Mouse (Mus musculus): ENCODE data around the gene Tbata. TPM values are rescaled to one million over a fixed set of nuclear protein-coding genes. Genes with fewer than 3 reads are reported as not detected.

Tbata gene
- polyA plus RNA-seq, 1 experiment from 2014 or later, result not detected

DNA sequence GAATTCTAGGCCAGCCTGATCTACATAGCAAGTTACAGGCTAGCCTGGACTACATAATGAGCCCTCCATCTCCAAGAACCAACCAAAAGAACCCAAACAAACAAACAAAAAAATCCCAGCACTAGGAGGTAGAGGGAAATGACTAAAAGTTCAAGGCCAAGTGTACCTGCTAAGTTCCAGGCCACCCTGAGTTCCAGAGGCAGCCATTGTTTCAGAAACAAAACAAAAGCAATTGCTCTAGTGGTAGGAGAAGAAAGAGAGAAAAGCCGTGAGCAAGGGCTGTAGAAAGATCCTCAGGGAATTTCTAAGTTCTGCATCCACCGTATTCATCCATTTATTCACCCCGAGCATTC, 26.0 kb upstream of the Tbata start:
- Histone ChIP-seq H3K4me2 (ENCODE audit: low read depth, low read length) (peak overlapping the region; percentile 89), H3K4me3 (ENCODE audit: low read length) (peak overlapping the region; percentile 66), H3K27me3 (replicated peaks; ENCODE audit: control insufficient read depth, insufficient read depth, low read length) (no peaks in the 10 kb centered on the region), H3K9ac (ENCODE audit: low read depth, low read length) (peak overlapping the region; percentile 91), H3K4me1 (ENCODE audit: control insufficient read depth, insufficient read depth, low read length) (peaks cover 6% of the 10 kb centered on the region), H3K9me3 (ENCODE audit: control insufficient read depth, low read length) (no peaks in the 10 kb centered on the region), H3K36me3 (ENCODE audit: control insufficient read depth, insufficient read depth, low read length) (no peaks in the 10 kb centered on the region), H3K27ac (ENCODE audit: low read length) (peak overlapping the region; percentile 84)
- WGBS, result 3% methylated on average over 3 of the region's 3 CpGs
- ATAC-seq, result no peak

DNA sequence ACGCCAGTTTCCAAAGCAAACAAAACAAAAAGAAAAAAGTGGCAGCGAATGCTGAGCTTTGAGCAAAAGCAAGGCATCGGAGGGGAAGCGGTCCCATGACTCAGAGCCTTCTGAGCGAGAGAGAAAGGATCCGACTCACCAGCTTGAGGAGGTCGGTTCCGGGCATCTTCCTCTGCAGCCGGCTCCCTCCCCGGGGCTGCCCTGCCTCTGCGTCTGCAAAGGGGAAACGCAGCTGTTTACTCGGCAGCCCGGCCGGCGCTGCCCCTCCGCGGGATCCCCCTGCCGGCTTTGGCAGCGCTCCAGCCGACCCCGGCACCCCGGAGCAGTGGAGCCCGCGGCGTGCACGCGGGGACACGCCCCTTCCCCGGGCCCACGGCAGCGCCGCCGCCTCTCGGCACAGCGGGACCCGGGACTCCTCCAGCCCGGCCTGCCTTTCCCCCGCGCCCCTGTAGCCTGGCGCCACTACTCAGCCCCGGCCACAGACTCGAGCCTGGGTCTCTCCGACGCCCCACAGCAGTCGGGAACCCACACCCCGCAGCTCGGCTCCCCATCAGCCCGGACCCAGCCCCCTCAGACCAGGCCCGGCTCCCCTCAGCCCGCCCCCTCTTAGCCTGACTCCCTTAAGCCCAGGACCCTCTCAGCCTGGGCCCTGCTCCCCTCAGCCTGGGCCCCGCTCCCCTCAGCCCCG, 25.5 kb upstream of the Tbata start:
- Histone ChIP-seq H3K36me3 (ENCODE audit: control insufficient read depth, insufficient read depth, low read length) (no peaks in the 10 kb centered on the region), H3K4me1 (ENCODE audit: control insufficient read depth, insufficient read depth, low read length) (peaks cover 6% of the 10 kb centered on the region), H3K4me3 (ENCODE audit: low read length) (peak overlapping the region; percentile 66), H3K4me2 (ENCODE audit: low read depth, low read length) (peak overlapping the region; percentile 89), H3K9me3 (ENCODE audit: control insufficient read depth, low read length) (no peaks in the 10 kb centered on the region), H3K27ac (ENCODE audit: low read length) (peak overlapping the region; percentile 84), H3K27me3 (replicated peaks; ENCODE audit: control insufficient read depth, insufficient read depth, low read length) (no peaks in the 10 kb centered on the region), H3K9ac (ENCODE audit: low read depth, low read length) (peak overlapping the region; percentile 91)
- peak; percentile 29 for ATAC-seq
- under 1% methylated on average over 53 of the region's 53 CpGs for WGBS

DNA sequence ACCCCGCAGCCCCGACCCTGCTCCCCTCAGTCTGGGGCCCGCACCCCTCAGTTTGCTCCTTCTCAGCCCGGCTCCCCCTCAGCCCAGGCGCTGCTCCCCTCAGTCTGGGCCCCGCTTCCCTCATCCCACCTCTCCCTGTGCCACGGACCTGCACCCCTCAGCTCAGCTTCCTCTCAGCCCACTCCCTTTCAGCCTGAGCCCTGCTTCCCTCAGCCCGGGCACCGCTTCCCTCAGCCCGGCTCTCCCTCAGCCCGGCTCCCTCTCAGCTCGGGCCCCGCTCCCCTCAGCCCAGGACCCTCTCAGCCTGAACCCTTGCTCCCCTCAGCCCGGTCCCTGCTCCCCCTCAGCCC, 25.0 kb upstream of the Tbata start:
- Histone ChIP-seq H3K4me2 (ENCODE audit: low read depth, low read length) (peak overlapping the region; percentile 89), H3K36me3 (ENCODE audit: control insufficient read depth, insufficient read depth, low read length) (no peaks in the 10 kb centered on the region), H3K27me3 (replicated peaks; ENCODE audit: control insufficient read depth, insufficient read depth, low read length) (no peaks in the 10 kb centered on the region), H3K4me3 (ENCODE audit: low read length) (peak overlapping the region; percentile 66), H3K27ac (ENCODE audit: low read length) (peak overlapping the region; percentile 84), H3K9me3 (ENCODE audit: control insufficient read depth, low read length) (no peaks in the 10 kb centered on the region), H3K4me1 (ENCODE audit: control insufficient read depth, insufficient read depth, low read length) (peaks cover 6% of the 10 kb centered on the region), H3K9ac (ENCODE audit: low read depth, low read length) (peak overlapping the region; percentile 91)
- ATAC-seq, result no peak; the same call in 1 of the 2 replicates
- under 1% methylated on average over 14 of the region's 14 CpGs for WGBS

DNA sequence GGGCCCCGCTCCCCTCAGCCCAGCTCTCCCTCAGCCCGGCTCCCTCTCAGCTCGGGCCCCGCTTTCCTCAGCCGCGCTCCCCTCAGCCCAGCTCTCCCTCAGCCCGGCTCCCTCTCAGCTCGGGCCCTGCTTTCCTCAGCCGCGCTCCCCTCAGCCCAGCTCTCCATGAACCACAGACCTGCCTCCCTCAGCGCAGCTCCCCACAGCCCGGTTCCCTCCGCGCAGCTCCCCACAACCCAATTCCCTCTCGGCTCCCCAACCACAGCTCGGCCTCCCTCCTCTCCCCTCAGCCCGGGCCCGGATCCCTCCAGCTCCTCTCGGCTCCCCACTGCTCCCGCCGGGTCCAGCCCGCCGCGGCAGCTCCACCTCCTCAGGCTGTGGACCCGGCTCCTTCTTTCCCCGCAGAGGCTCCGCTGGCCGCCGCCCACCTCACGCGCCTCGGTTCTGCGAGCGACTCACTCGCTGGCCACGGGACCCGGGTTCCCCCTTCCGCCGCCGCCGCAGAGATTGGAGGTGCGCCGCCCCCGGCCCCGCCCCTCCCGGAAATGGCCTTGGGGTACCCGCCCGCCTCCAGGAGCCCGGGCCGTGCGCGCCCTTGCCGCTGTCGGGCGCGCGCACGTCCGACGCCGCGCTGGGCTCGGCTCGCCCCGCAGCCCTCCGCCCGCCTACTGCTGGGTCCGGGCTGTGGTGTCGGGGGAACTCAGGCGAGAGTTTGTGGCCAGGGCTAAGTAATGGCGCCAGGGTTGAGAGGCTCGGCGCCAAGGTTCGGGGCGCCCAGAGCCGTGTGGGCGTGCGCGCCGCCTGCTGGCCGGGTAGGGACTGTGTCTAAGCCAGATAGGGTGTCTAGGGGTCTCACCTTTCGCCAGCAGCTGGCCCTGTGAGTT, 24.4 kb upstream of the Tbata start, which contains the start of gene Sgpl1:
Gene Sgpl1, minus strand, starts transcription at position 547 of the 884 bp plus-strand sequence.
- H3K27me3 ChIP-seq (replicated peaks; ENCODE audit: control insufficient read depth, insufficient read depth, low read length), result no peaks in the 10 kb centered on the region
- no peaks in the 10 kb centered on the region for H3K36me3 ChIP-seq (ENCODE audit: control insufficient read depth, insufficient read depth, low read length)
- peak within 1 kb of the TSS; percentile 66 for H3K4me3 ChIP-seq (ENCODE audit: low read length)
- no peaks in the 10 kb centered on the region for H3K9me3 ChIP-seq (ENCODE audit: control insufficient read depth, low read length)
- peak within 1 kb of the TSS; percentile 91 for H3K9ac ChIP-seq (ENCODE audit: low read depth, low read length)
- H3K27ac ChIP-seq (ENCODE audit: low read length), result peak within 1 kb of the TSS; percentile 84
- WGBS, result under 1% methylated on average over 81 of the region's 82 CpGs
- H3K4me2 ChIP-seq (ENCODE audit: low read depth, low read length), result peak within 1 kb of the TSS; percentile 89
- peak; percentile 91 for ATAC-seq
- peaks cover 6% of the 10 kb centered on the region for H3K4me1 ChIP-seq (ENCODE audit: control insufficient read depth, insufficient read depth, low read length)

DNA sequence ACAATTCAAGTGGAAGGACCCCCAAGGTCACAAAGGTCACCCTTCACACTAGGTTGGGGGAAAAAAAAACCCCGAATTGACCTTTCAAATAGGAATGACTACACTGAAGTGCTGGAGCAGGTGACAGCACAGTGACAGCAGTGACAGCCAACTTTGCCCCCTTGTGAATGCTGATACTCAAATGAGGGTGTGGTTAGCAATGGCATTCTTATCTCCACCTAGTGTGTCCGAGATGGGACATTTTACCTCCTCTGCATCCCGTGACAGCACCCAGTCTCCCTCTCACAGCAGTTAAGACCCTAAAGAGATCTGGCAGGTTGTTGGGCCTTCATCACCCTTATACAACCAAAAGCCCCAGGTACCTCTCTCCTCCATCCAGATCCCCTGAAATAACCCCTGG, 22.3 kb upstream of the Tbata start:
- H3K36me3 ChIP-seq (ENCODE audit: control insufficient read depth, insufficient read depth, low read length), result no peaks in the 10 kb centered on the region
- 70% methylated on average over 3 of the region's 3 CpGs for WGBS
- H3K27ac ChIP-seq (ENCODE audit: low read length), result no peak overlapping the region
- peaks cover 4% of the 10 kb centered on the region for H3K4me1 ChIP-seq (ENCODE audit: control insufficient read depth, insufficient read depth, low read length)
- no peak overlapping the region for H3K4me2 ChIP-seq (ENCODE audit: low read depth, low read length)
- H3K27me3 ChIP-seq (replicated peaks; ENCODE audit: control insufficient read depth, insufficient read depth, low read length), result no peaks in the 10 kb centered on the region
- ATAC-seq, result no peak
- no peak overlapping the region for H3K9ac ChIP-seq (ENCODE audit: low read depth, low read length)
- H3K9me3 ChIP-seq (ENCODE audit: control insufficient read depth, low read length), result no peaks in the 10 kb centered on the region
- no peak overlapping the region for H3K4me3 ChIP-seq (ENCODE audit: low read length)

DNA sequence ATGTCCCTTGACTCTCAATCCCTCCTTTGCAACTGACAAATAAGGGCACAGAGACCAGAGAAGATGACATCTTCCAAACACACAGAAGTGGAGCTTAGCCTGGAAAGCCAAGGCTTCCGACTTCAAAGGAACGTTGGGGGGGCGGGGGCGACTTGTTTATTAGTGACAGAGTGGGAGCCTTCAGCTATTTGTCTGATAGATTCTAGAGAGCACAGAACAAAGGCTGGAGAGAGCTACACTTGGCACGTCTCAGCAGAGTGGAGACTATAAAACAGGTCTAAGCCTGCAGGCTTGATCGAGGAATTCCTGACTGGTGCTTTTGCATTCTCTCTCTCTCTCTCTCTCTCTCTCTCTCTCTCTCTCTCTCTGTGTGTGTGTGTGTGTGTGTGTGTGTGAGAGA, 21.1 kb upstream of the Tbata start:
- WGBS, result 17% methylated on average over 6 of the region's 6 CpGs
- Histone ChIP-seq H3K9me3 (ENCODE audit: control insufficient read depth, low read length) (no peaks in the 10 kb centered on the region), H3K36me3 (ENCODE audit: control insufficient read depth, insufficient read depth, low read length) (no peaks in the 10 kb centered on the region), H3K27ac (ENCODE audit: low read length) (no peak overlapping the region), H3K27me3 (replicated peaks; ENCODE audit: control insufficient read depth, insufficient read depth, low read length) (no peaks in the 10 kb centered on the region), H3K9ac (ENCODE audit: low read depth, low read length) (no peak overlapping the region), H3K4me3 (ENCODE audit: low read length) (no peak overlapping the region), H3K4me1 (ENCODE audit: control insufficient read depth, insufficient read depth, low read length) (peaks cover under 1% of the 10 kb centered on the region), H3K4me2 (ENCODE audit: low read depth, low read length) (no peak overlapping the region)
- ATAC-seq, result no peak

DNA sequence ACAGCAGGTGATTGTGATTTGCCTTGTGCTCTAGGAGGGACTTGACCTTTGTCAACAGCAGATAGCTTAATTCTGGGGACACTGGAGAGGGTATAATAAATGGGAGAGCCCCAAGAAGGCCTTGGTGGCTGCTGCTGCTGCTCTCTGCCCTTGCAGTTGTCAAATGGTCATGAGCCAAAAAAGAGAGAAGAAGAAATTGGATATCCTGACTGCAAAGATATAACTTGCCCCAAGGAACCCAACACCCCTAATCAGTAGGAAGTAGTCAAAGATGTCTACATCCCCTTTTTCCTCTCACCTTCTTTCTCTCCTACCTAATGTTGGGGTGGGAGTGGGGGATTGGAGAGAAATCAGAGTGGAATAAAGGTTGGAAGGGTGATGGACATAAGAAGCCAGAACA, 19.6 kb upstream of the Tbata start:
- Histone ChIP-seq H3K9me3 (ENCODE audit: control insufficient read depth, low read length) (no peaks in the 10 kb centered on the region), H3K36me3 (ENCODE audit: control insufficient read depth, insufficient read depth, low read length) (no peaks in the 10 kb centered on the region), H3K27ac (ENCODE audit: low read length) (no peak overlapping the region), H3K4me1 (ENCODE audit: control insufficient read depth, insufficient read depth, low read length) (no peaks in the 10 kb centered on the region; the same call in 1 of the 2 replicates), H3K4me2 (ENCODE audit: low read depth, low read length) (no peak overlapping the region), H3K27me3 (replicated peaks; ENCODE audit: control insufficient read depth, insufficient read depth, low read length) (no peaks in the 10 kb centered on the region), H3K4me3 (ENCODE audit: low read length) (no peak overlapping the region), H3K9ac (ENCODE audit: low read depth, low read length) (no peak overlapping the region)
- ATAC-seq, result no peak

DNA sequence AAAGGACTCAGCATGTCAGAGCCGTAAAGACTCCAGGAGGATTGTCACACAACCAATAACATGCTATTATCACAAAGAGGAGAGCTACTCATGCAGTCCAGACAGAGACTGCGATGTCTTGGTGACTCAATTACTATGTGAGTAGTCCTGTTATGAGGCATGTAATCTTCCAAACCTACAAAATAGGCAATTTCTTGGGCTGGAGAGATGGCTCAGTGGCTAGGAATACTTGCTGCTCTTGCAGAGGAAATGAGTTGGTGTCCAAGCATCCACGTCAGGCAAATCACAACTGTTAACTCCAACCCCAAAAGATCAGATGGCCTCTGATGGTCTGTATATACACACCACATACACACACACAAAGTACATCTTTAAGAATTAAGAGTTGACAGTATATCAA, 16.1 kb upstream of the Tbata start:
- 73% methylated on average over 3 of the region's 3 CpGs for WGBS
- H3K27ac ChIP-seq (ENCODE audit: low read length), result no peak overlapping the region
- no peak overlapping the region for H3K9ac ChIP-seq (ENCODE audit: low read depth, low read length)
- no peak overlapping the region for H3K4me3 ChIP-seq (ENCODE audit: low read length)
- H3K4me1 ChIP-seq (ENCODE audit: control insufficient read depth, insufficient read depth, low read length), result no peaks in the 10 kb centered on the region
- H3K4me2 ChIP-seq (ENCODE audit: low read depth, low read length), result no peak overlapping the region
- ATAC-seq, result no peak
- no peaks in the 10 kb centered on the region for H3K36me3 ChIP-seq (ENCODE audit: control insufficient read depth, insufficient read depth, low read length)
- no peaks in the 10 kb centered on the region for H3K27me3 ChIP-seq (replicated peaks; ENCODE audit: control insufficient read depth, insufficient read depth, low read length)
- no peaks in the 10 kb centered on the region for H3K9me3 ChIP-seq (ENCODE audit: control insufficient read depth, low read length)

DNA sequence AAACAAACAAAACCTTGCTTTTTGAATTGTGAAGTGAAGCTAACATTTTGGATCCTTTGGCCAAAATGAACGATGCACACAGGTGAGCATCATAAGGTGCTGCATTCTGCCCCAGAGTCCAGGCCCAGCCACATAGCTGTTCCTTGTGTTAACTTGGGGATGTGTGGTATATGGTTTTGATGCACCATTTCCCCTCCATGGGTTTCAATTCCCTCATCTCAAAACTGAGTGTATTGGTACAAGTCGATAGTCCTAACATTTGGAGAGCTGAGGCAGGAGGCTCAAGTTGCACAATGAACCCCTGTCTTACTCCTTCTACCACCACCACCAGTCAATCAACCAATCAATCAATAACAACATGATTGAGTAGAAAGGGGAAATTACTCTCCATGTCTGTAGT, 15.3 kb upstream of the Tbata start:
- H3K36me3 ChIP-seq (ENCODE audit: control insufficient read depth, insufficient read depth, low read length), result no peaks in the 10 kb centered on the region
- H3K27ac ChIP-seq (ENCODE audit: low read length), result no peak overlapping the region
- no peak overlapping the region for H3K4me3 ChIP-seq (ENCODE audit: low read length)
- H3K27me3 ChIP-seq (replicated peaks; ENCODE audit: control insufficient read depth, insufficient read depth, low read length), result no peaks in the 10 kb centered on the region
- no peaks in the 10 kb centered on the region for H3K4me1 ChIP-seq (ENCODE audit: control insufficient read depth, insufficient read depth, low read length)
- ATAC-seq, result no peak
- no peaks in the 10 kb centered on the region for H3K9me3 ChIP-seq (ENCODE audit: control insufficient read depth, low read length)
- H3K9ac ChIP-seq (ENCODE audit: low read depth, low read length), result no peak overlapping the region
- H3K4me2 ChIP-seq (ENCODE audit: low read depth, low read length), result no peak overlapping the region
- 87% methylated on average over 2 of the region's 2 CpGs for WGBS
